Mouse (Mus musculus) heart, embryonic 12.5 days (tissue): ENCODE data around the gene Trim5. TPM values are rescaled to one million over a fixed set of nuclear protein-coding genes. Genes with fewer than 3 reads are reported as not detected.
"Not testable (repeated sequence)": the region's sequence is repeated elsewhere in the genome, so short reads cannot be mapped to it uniquely, and the experiment has no call there.

Source experiments
- ATAC-seq: fragments of 200-750 bp; cut with Nextera tagmentation; 2 replicates; pipeline ENCODE4 v1.8.0; 2017; ENCODE audit warnings: moderate TSS enrichment, moderate library complexity; ENCODE audit not compliant: insufficient number of reproducible peaks, low FRiP score
- H3K27ac ChIP-seq: fragments of 300-500 bp; sonication (generic); 2 replicates; pipeline ENCODE4 v1.5.1; 2016; ENCODE audit warnings: mild to moderate bottlenecking, moderate library complexity; ENCODE audit not compliant: poor library complexity, severe bottlenecking
- H3K27me3 ChIP-seq: fragments of 300-500 bp; sonication (generic); replicated peaks from 2 replicates; pipeline ENCODE4 v1.6.1; 2016; ENCODE audit warnings: mild to moderate bottlenecking, moderate library complexity
- H3K36me3 ChIP-seq: fragments of 300-500 bp; sonication (generic); 2 replicates; pipeline ENCODE4 v1.6.1; 2016; ENCODE audit warnings: mild to moderate bottlenecking, moderate library complexity
- H3K4me1 ChIP-seq: fragments of 300-500 bp; sonication (generic); replicated peaks from 2 replicates; pipeline ENCODE4 v1.6.1; 2016; ENCODE audit warnings: mild to moderate bottlenecking
- H3K4me2 ChIP-seq: fragments of 300-500 bp; sonication (generic); 2 replicates; pipeline ENCODE4 v1.6.1; 2016; ENCODE audit warnings: mild to moderate bottlenecking, moderate library complexity
- H3K4me3 ChIP-seq: fragments of 300-500 bp; sonication (generic); 2 replicates; pipeline ENCODE4 v1.5.1; 2016; ENCODE audit warnings: mild to moderate bottlenecking
- H3K9ac ChIP-seq: fragments of 300-500 bp; sonication (generic); 2 replicates; pipeline ENCODE4 v1.6.1; 2016; ENCODE audit warnings: mild to moderate bottlenecking, moderate library complexity
- H3K9me3 ChIP-seq: fragments of 300-500 bp; sonication (generic); replicated peaks from 2 replicates; pipeline ENCODE4 v1.6.1; 2016; ENCODE audit warnings: mild to moderate bottlenecking, moderate library complexity
- WGBS: fragments of 180-500 bp; shearing (Covaris S2); methylation state at CpG from one replicate; pipeline ENCODE4 v1.1.7; 2016; 5-methylcytosine and 5-hydroxymethylcytosine counted together
- polyA plus RNA-seq: library from polyadenylated mRNA; unstranded; fragments of >200 nt; fragmentation: Nextera tagmentation; extraction: Ambion mirVana; gene quantifications from 2 replicates; pipeline ENCODE4 v1.2.1, GENCODE M21; 2016

Trim5 gene
- polyA plus RNA-seq = 0.53 and 0.64 TPM in 2 replicates

GRCm38 (mm10) chr7:104287576-104288443, at the start of gene Trim5:
Gene Trim5, minus strand, starts transcription at chr7:104288094.
- not testable (repeated sequence) for H3K4me1 ChIP-seq, H3K9me3 ChIP-seq, H3K36me3 ChIP-seq, H3K9ac ChIP-seq, H3K27ac ChIP-seq, H3K27me3 ChIP-seq
- H3K4me2 ChIP-seq = peak within 1 kb of the TSS; percentile 48
- WGBS = 25% methylated on average over 14 of the region's 14 CpGs
- peak; percentile 91 for ATAC-seq
- H3K4me3 ChIP-seq = peak within 1 kb of the TSS; percentile 43

GRCm38 (mm10) chr7:104335547-104335946, 47.7 kb upstream of the Trim5 start:
- not testable (repeated sequence) for H3K36me3 ChIP-seq, H3K4me3 ChIP-seq, H3K27ac ChIP-seq, H3K4me1 ChIP-seq, H3K4me2 ChIP-seq, ATAC-seq, H3K9ac ChIP-seq, H3K9me3 ChIP-seq, H3K27me3 ChIP-seq
- 66% methylated on average over 3 of the region's 3 CpGs for WGBS

GRCm38 (mm10) chr7:104329171-104329570, 41.3 kb upstream of the Trim5 start, which contains the start of gene Trim34b:
Gene Trim34b, plus strand, starts transcription at chr7:104329471.
- not testable (repeated sequence) for H3K27me3 ChIP-seq, H3K9ac ChIP-seq, H3K4me1 ChIP-seq, H3K36me3 ChIP-seq, H3K4me2 ChIP-seq, H3K4me3 ChIP-seq, H3K9me3 ChIP-seq, H3K27ac ChIP-seq, ATAC-seq
- 67% methylated on average over 2 of the region's 2 CpGs for WGBS

- ATAC-seq = no peak
- Histone ChIP-seq H3K9ac (no peak overlapping the region), H3K27me3 (no peaks in the 10 kb centered on the region), H3K4me2 (no peak overlapping the region), H3K4me1 (no peaks in the 10 kb centered on the region), H3K9me3 (no peaks in the 10 kb centered on the region), H3K36me3 (no peaks in the 10 kb centered on the region), H3K4me3 (no peak overlapping the region), H3K27ac (no peak overlapping the region)
- 61% methylated on average over 9 of the region's 9 CpGs for WGBS
These were observed 34.1 kb upstream of the Trim5 start for GRCm38 (mm10) chr7:104322028-104322427.

GRCm38 (mm10) chr7:104315369-104316080, 27.6 kb upstream of the Trim5 start, which contains the start of gene Trim12a:
Gene Trim12a, minus strand, starts transcription at chr7:104315466.
- peak within 1 kb of the TSS; percentile 48 for H3K4me3 ChIP-seq
- not testable (repeated sequence) for H3K4me1 ChIP-seq, H3K27me3 ChIP-seq, H3K9me3 ChIP-seq, H3K36me3 ChIP-seq
- peak; percentile 94 for ATAC-seq
- peak within 1 kb of the TSS; percentile 75 for H3K27ac ChIP-seq
- H3K4me2 ChIP-seq = peak within 1 kb of the TSS; percentile 54
- H3K9ac ChIP-seq = peak within 1 kb of the TSS; percentile 19; the same call in 1 of the 2 replicates
- 17% methylated on average over 4 of the region's 4 CpGs for WGBS

GRCm38 (mm10) chr7:104314796-104315353, 27.0 kb upstream of the Trim5 start:
- Histone ChIP-seq H3K27me3 (no peaks in the 10 kb centered on the region), H3K4me1 (no peaks in the 10 kb centered on the region), H3K27ac (peak overlapping the region; percentile 75), H3K4me3 (peak overlapping the region; percentile 48), H3K4me2 (peak overlapping the region; percentile 54), H3K9ac (peak overlapping the region; percentile 19; the same call in 1 of the 2 replicates), H3K36me3 (no peaks in the 10 kb centered on the region), H3K9me3 (no peaks in the 10 kb centered on the region)
- ATAC-seq = peak; percentile 77
- WGBS = 6% methylated on average over 15 of the region's 15 CpGs

GRCm38 (mm10) chr7:104291638-104292400, 3.9 kb upstream of the Trim5 start:
- no peaks in the 10 kb centered on the region for H3K36me3 ChIP-seq
- no peaks in the 10 kb centered on the region for H3K27me3 ChIP-seq
- no peak for ATAC-seq
- 0 out of 2 replicates have a peak, but pooled peaks cover 3% of the 10 kb centered on the region for H3K4me1 ChIP-seq
- no peak overlapping the region for H3K4me2 ChIP-seq
- no peak overlapping the region for H3K9ac ChIP-seq
- 71% methylated on average over 5 of the region's 5 CpGs for WGBS
- no peaks in the 10 kb centered on the region; the same call in 1 of the 2 replicates for H3K9me3 ChIP-seq
- no peak overlapping the region for H3K27ac ChIP-seq
- H3K4me3 ChIP-seq = no peak overlapping the region

- ATAC-seq = no peak
- no peaks in the 10 kb centered on the region; the same call in 1 of the 2 replicates for H3K9me3 ChIP-seq
- H3K27ac ChIP-seq = no peak overlapping the region
- no peak overlapping the region for H3K4me3 ChIP-seq
- no peak overlapping the region for H3K4me2 ChIP-seq
- H3K27me3 ChIP-seq = no peaks in the 10 kb centered on the region
- H3K36me3 ChIP-seq = no peaks in the 10 kb centered on the region
- WGBS = 80% methylated on average over 1 of the region's 1 CpGs
- no peak overlapping the region for H3K9ac ChIP-seq
- 0 out of 2 replicates have a peak, but pooled peaks cover 3% of the 10 kb centered on the region for H3K4me1 ChIP-seq
These were observed 2.7 kb upstream of the Trim5 start for GRCm38 (mm10) chr7:104290641-104291040.

GRCm38 (mm10) chr7:104279361-104279760, 8.5 kb downstream of the Trim5 start:
- not testable (repeated sequence) for H3K27ac ChIP-seq, H3K36me3 ChIP-seq, ATAC-seq, H3K4me3 ChIP-seq, H3K27me3 ChIP-seq, H3K9me3 ChIP-seq, H3K4me1 ChIP-seq, H3K9ac ChIP-seq, H3K4me2 ChIP-seq
- WGBS = 76% methylated on average over 3 of the region's 3 CpGs

GRCm38 (mm10) chr7:104265335-104265734, 22.6 kb downstream of the Trim5 start:
- not testable (repeated sequence) for H3K4me3 ChIP-seq, H3K27ac ChIP-seq, H3K27me3 ChIP-seq, H3K9me3 ChIP-seq, H3K4me1 ChIP-seq, H3K9ac ChIP-seq, H3K36me3 ChIP-seq, H3K4me2 ChIP-seq
- 64% methylated on average over 5 of the region's 5 CpGs for WGBS
- peak; percentile 73 for ATAC-seq
